Mouse (Mus musculus) thymus, adult 2 months (tissue): Measurements from ENCODE around the gene Polr3h.

Experiments
- CTCF ChIP-seq: fragments of 200-500 bp; IDR thresholded peaks from 2 replicates; pipeline ENCODE4 v1.5.1; 2012; ENCODE audit warnings: mild to moderate bottlenecking, control low read depth, low read length, moderate library complexity, borderline replicate concordance; ENCODE audit not compliant: control insufficient read depth, poor library complexity, insufficient read depth; ENCODE audit errors: extremely low read depth
- POLR2A ChIP-seq: fragments of 200-500 bp; IDR thresholded peaks from 2 replicates; pipeline ENCODE4 v1.6.1; 2012; ENCODE audit warnings: mild to moderate bottlenecking, low read length, control low read depth, moderate library complexity; ENCODE audit not compliant: control insufficient read depth, poor library complexity, insufficient read depth; ENCODE audit errors: extremely low read depth

GRCm38 (mm10) chr15:81886795-81887550, 39.1 kb downstream of the Polr3h start:
- TF ChIP-seq CTCF (no peak), POLR2A (no peak)
